Mouse (Mus musculus) neural tube, embryonic 13.5 days (tissue): Measurements from ENCODE around the gene Gm4792. TPM values are rescaled to one million over a fixed set of nuclear protein-coding genes. Genes with fewer than 3 reads are reported as not detected.

Experiments
- ATAC-seq: fragments of 200-750 bp; cut with Nextera tagmentation; 2 replicates; pipeline ENCODE4 v1.8.0; 2017; ENCODE audit warnings: low read depth, mild to moderate bottlenecking, moderate TSS enrichment, moderate library complexity
- H3K27ac ChIP-seq: fragments of 300-500 bp; sonication (generic); replicated peaks from 2 replicates; pipeline ENCODE4 v1.5.1; 2015; ENCODE audit warnings: moderate library complexity, mild to moderate bottlenecking, inconsistent platforms
- H3K27me3 ChIP-seq: fragments of 300-500 bp; sonication (generic); 2 replicates; pipeline ENCODE4 v1.6.1; 2015; ENCODE audit warnings: mild to moderate bottlenecking, inconsistent platforms
- H3K36me3 ChIP-seq: fragments of 300-500 bp; sonication (generic); 2 replicates; pipeline ENCODE4 v1.6.1; 2015; ENCODE audit warnings: mild to moderate bottlenecking, inconsistent platforms
- H3K4me1 ChIP-seq: fragments of 300-500 bp; sonication (generic); replicated peaks from 2 replicates; pipeline ENCODE4 v1.6.1; 2015; ENCODE audit warnings: inconsistent platforms
- H3K4me2 ChIP-seq: fragments of 300-500 bp; sonication (generic); 2 replicates; pipeline ENCODE4 v1.6.1; 2015; ENCODE audit warnings: inconsistent platforms, mild to moderate bottlenecking, moderate library complexity
- H3K4me3 ChIP-seq: fragments of 300-500 bp; sonication (generic); 2 replicates; pipeline ENCODE4 v1.5.1; 2015; ENCODE audit warnings: mild to moderate bottlenecking, inconsistent platforms
- H3K9ac ChIP-seq: fragments of 300-500 bp; sonication (generic); 2 replicates; pipeline ENCODE4 v1.6.1; 2015; ENCODE audit warnings: moderate library complexity, mild to moderate bottlenecking, inconsistent platforms
- H3K9me3 ChIP-seq: fragments of 300-500 bp; sonication (generic); 2 replicates; pipeline ENCODE4 v1.6.1; 2016; ENCODE audit warnings: inconsistent platforms
- WGBS: fragments of 180-500 bp; shearing (Covaris S2); methylation state at CpG from one replicate; pipeline ENCODE4 v1.1.7; 2015; 5-methylcytosine and 5-hydroxymethylcytosine counted together
- polyA plus RNA-seq: library from polyadenylated mRNA; unstranded; fragments of >200 nt; fragmentation: Nextera tagmentation; extraction: Ambion mirVana; gene quantifications from 2 replicates; pipeline ENCODE4 v1.2.1, GENCODE M21; 2015

Gm4792 gene
- not detected in 2 replicates for polyA plus RNA-seq

GRCm38 (mm10) chr10:94298471-94298870, at the start of gene Gm4792:
Gene Gm4792, minus strand, starts transcription at chr10:94298703.
- H3K4me2 ChIP-seq, result no peak within 1 kb of the TSS
- WGBS, result 56% methylated on average over 3 of the region's 3 CpGs
- H3K4me3 ChIP-seq, result no peak within 1 kb of the TSS
- no peak within 1 kb of the TSS for H3K27ac ChIP-seq
- ATAC-seq, result no peak
- H3K9ac ChIP-seq, result no peak within 1 kb of the TSS
- peaks cover 30% of the 10 kb centered on the region for H3K4me1 ChIP-seq
- H3K27me3 ChIP-seq, result no peaks in the 10 kb centered on the region
- H3K9me3 ChIP-seq, result no peaks in the 10 kb centered on the region
- H3K36me3 ChIP-seq, result no peaks in the 10 kb centered on the region

GRCm38 (mm10) chr10:94347959-94348358, 49.5 kb upstream of the Gm4792 start:
- no peaks in the 10 kb centered on the region for H3K36me3 ChIP-seq
- ATAC-seq, result no peak
- H3K27ac ChIP-seq, result no peak overlapping the region
- no peak overlapping the region for H3K9ac ChIP-seq
- H3K4me3 ChIP-seq, result no peak overlapping the region
- no peak overlapping the region for H3K4me2 ChIP-seq
- H3K4me1 ChIP-seq, result peaks cover 10% of the 10 kb centered on the region; the same call in 1 of the 2 replicates
- H3K27me3 ChIP-seq, result no peaks in the 10 kb centered on the region
- WGBS, result 94% methylated on average over 10 of the region's 10 CpGs
- no peaks in the 10 kb centered on the region for H3K9me3 ChIP-seq

- H3K4me3 ChIP-seq, result no peak overlapping the region
- ATAC-seq, result no peak
- no peaks in the 10 kb centered on the region for H3K36me3 ChIP-seq
- H3K9ac ChIP-seq, result no peak overlapping the region
- H3K9me3 ChIP-seq, result no peaks in the 10 kb centered on the region
- H3K4me2 ChIP-seq, result no peak overlapping the region
- H3K4me1 ChIP-seq, result peaks cover 10% of the 10 kb centered on the region; the same call in 1 of the 2 replicates
- no peaks in the 10 kb centered on the region for H3K27me3 ChIP-seq
- 73% methylated on average over 10 of the region's 10 CpGs for WGBS
- H3K27ac ChIP-seq, result no peak overlapping the region
These were observed 48.8 kb upstream of the Gm4792 start for GRCm38 (mm10) chr10:94347296-94347695.

GRCm38 (mm10) chr10:94346596-94346995, 48.1 kb upstream of the Gm4792 start:
- H3K4me1 ChIP-seq, result peaks cover 10% of the 10 kb centered on the region; the same call in 1 of the 2 replicates
- H3K9ac ChIP-seq, result no peak overlapping the region
- no peak overlapping the region for H3K4me3 ChIP-seq
- H3K27me3 ChIP-seq, result no peaks in the 10 kb centered on the region
- H3K36me3 ChIP-seq, result no peaks in the 10 kb centered on the region
- no peak overlapping the region for H3K27ac ChIP-seq
- no peak overlapping the region for H3K4me2 ChIP-seq
- 90% methylated on average over 7 of the region's 7 CpGs for WGBS
- no peak for ATAC-seq
- H3K9me3 ChIP-seq, result no peaks in the 10 kb centered on the region

- H3K27ac ChIP-seq, result no peak overlapping the region
- H3K4me3 ChIP-seq, result no peak overlapping the region
- no peaks in the 10 kb centered on the region for H3K27me3 ChIP-seq
- H3K9me3 ChIP-seq, result no peaks in the 10 kb centered on the region
- ATAC-seq, result no peak
- H3K4me2 ChIP-seq, result no peak overlapping the region
- H3K9ac ChIP-seq, result no peak overlapping the region
- H3K4me1 ChIP-seq, result peaks cover 2% of the 10 kb centered on the region; the same call in 1 of the 2 replicates
- no peaks in the 10 kb centered on the region for H3K36me3 ChIP-seq
- 90% methylated on average over 7 of the region's 7 CpGs for WGBS
These were observed 47.2 kb upstream of the Gm4792 start for GRCm38 (mm10) chr10:94345509-94346252.

- H3K9me3 ChIP-seq, result no peaks in the 10 kb centered on the region
- no peaks in the 10 kb centered on the region for H3K36me3 ChIP-seq
- H3K27ac ChIP-seq, result no peak overlapping the region
- ATAC-seq, result no peak
- H3K4me2 ChIP-seq, result no peak overlapping the region
- H3K4me1 ChIP-seq, result no peaks in the 10 kb centered on the region; the same call in 1 of the 2 replicates
- H3K27me3 ChIP-seq, result no peaks in the 10 kb centered on the region
- H3K4me3 ChIP-seq, result no peak overlapping the region
- 56% methylated on average over 22 of the region's 22 CpGs for WGBS
- H3K9ac ChIP-seq, result no peak overlapping the region
These were observed 46.3 kb upstream of the Gm4792 start for GRCm38 (mm10) chr10:94344631-94345417.

- Histone ChIP-seq H3K27me3 (no peaks in the 10 kb centered on the region), H3K4me2 (no peak overlapping the region), H3K36me3 (no peaks in the 10 kb centered on the region), H3K9me3 (no peaks in the 10 kb centered on the region), H3K4me1 (no peaks in the 10 kb centered on the region), H3K27ac (no peak overlapping the region), H3K9ac (no peak overlapping the region), H3K4me3 (no peak overlapping the region)
- no peak for ATAC-seq
- WGBS, result 88% methylated on average over 7 of the region's 7 CpGs
These were observed 45.1 kb upstream of the Gm4792 start for GRCm38 (mm10) chr10:94343581-94343980.

- Histone ChIP-seq H3K9me3 (no peaks in the 10 kb centered on the region), H3K27ac (no peak overlapping the region), H3K27me3 (no peaks in the 10 kb centered on the region), H3K4me2 (no peak overlapping the region), H3K4me1 (no peaks in the 10 kb centered on the region), H3K4me3 (no peak overlapping the region), H3K9ac (no peak overlapping the region), H3K36me3 (no peaks in the 10 kb centered on the region)
- ATAC-seq, result no peak
- WGBS, result 74% methylated on average over 7 of the region's 7 CpGs
These were observed 43.8 kb upstream of the Gm4792 start for GRCm38 (mm10) chr10:94342256-94342655.

GRCm38 (mm10) chr10:94341501-94341900, 43.0 kb upstream of the Gm4792 start:
- no peak overlapping the region for H3K9ac ChIP-seq
- H3K4me3 ChIP-seq, result no peak overlapping the region
- H3K4me2 ChIP-seq, result peak overlapping the region; percentile 11
- no peaks in the 10 kb centered on the region for H3K9me3 ChIP-seq
- H3K36me3 ChIP-seq, result no peaks in the 10 kb centered on the region
- H3K27me3 ChIP-seq, result no peaks in the 10 kb centered on the region
- WGBS, result 71% methylated on average over 17 of the region's 17 CpGs
- no peaks in the 10 kb centered on the region for H3K4me1 ChIP-seq
- ATAC-seq, result no peak
- H3K27ac ChIP-seq, result no peak overlapping the region

GRCm38 (mm10) chr10:94336071-94336470, 37.6 kb upstream of the Gm4792 start:
- WGBS, result 94% methylated on average over 6 of the region's 6 CpGs
- Histone ChIP-seq H3K9ac (no peak overlapping the region), H3K27me3 (no peaks in the 10 kb centered on the region), H3K4me2 (no peak overlapping the region), H3K36me3 (no peaks in the 10 kb centered on the region), H3K27ac (no peak overlapping the region), H3K9me3 (no peaks in the 10 kb centered on the region), H3K4me3 (no peak overlapping the region), H3K4me1 (peaks cover 4% of the 10 kb centered on the region; the same call in 1 of the 2 replicates)
- no peak for ATAC-seq

GRCm38 (mm10) chr10:94335047-94335446, 36.5 kb upstream of the Gm4792 start:
- no peaks in the 10 kb centered on the region for H3K9me3 ChIP-seq
- ATAC-seq, result peak; percentile 53; the same call in 1 of the 2 replicates
- no peak overlapping the region for H3K4me3 ChIP-seq
- H3K4me1 ChIP-seq, result peaks cover 7% of the 10 kb centered on the region
- no peak overlapping the region for H3K4me2 ChIP-seq
- 59% methylated on average over 10 of the region's 10 CpGs for WGBS
- H3K9ac ChIP-seq, result no peak overlapping the region
- H3K27me3 ChIP-seq, result no peaks in the 10 kb centered on the region
- H3K36me3 ChIP-seq, result no peaks in the 10 kb centered on the region
- 0 out of 2 replicates have a peak overlapping the region, but pooled peaks have one; percentile 25 for H3K27ac ChIP-seq

- no peak overlapping the region for H3K4me2 ChIP-seq
- H3K9me3 ChIP-seq, result no peaks in the 10 kb centered on the region
- no peaks in the 10 kb centered on the region for H3K36me3 ChIP-seq
- peaks cover 13% of the 10 kb centered on the region for H3K4me1 ChIP-seq
- H3K9ac ChIP-seq, result no peak overlapping the region
- no peaks in the 10 kb centered on the region for H3K27me3 ChIP-seq
- H3K27ac ChIP-seq, result no peak overlapping the region
- 91% methylated on average over 8 of the region's 8 CpGs for WGBS
- no peak for ATAC-seq
- no peak overlapping the region for H3K4me3 ChIP-seq
These were observed 34.8 kb upstream of the Gm4792 start for GRCm38 (mm10) chr10:94333328-94333727.
